ENCODE assay signal across 17 mouse cellular contexts in the genomic region with DNA sequence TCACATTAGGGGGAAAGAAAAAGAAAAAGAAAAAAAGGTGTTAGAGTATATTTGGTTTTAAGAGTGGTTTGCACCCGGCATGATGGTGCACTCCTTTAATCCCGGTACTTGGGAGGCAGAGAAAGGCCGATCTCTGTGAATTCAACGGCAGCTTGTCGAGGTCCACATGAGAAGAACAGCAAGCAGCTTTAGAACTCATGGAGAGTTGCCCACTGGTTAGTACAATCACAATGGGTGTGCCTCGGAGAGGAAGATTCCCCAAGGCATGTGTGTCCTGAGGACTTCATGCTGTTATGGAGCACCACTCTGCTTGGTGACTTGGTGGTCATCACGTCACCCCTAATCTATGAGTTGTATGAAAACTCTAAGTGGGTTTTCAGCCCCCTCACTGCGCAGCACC.
DNase-seq lines count a peak whose midpoint lies in the region; ATAC-seq and TF ChIP-seq lines count a peak whose summit lies in the region.
"Had no signal": no experiment of that assay in that cellular context is flagged by ENCODE, and none has a peak within 500 bp of the region (broad histone marks: within the 10 kb centered on the region; RNA-seq: fewer than 3 reads in every experiment).

No protein-coding gene starts in this region.

- no peak overlapping the region for H3K4me3 ChIP-seq in heart, embryonic 10.5 days
- H3K4me3 ChIP-seq in liver, adult 2 months (ENCODE audit: insufficient read depth, low read depth, low read length) = no peak overlapping the region
- H3K4me3 ChIP-seq in liver, embryonic 11.5 days (ENCODE audit: low read depth, low read length) = no peak overlapping the region
- H3K4me3 ChIP-seq: embryonic facial prominence, embryonic 10.5 days; embryonic facial prominence, embryonic 12.5 days; forebrain, embryonic 13.5 days; forebrain, embryonic 15.5 days had no signal

- WGBS in heart, embryonic 10.5 days = 86% methylated on average over 8 of the region's 8 CpGs
- 85% methylated on average over 8 of the region's 8 CpGs for WGBS in liver, adult 2 months
- 81% methylated on average over 8 of the region's 8 CpGs for WGBS in liver, embryonic 11.5 days

- ATAC-seq in liver, embryonic 11.5 days (replicated peaks; ENCODE audit: low FRiP score) = no peak
- ATAC-seq: forebrain, embryonic 13.5 days; forebrain, embryonic 15.5 days; forebrain, postnatal 0 days had no signal

- no peaks in the 10 kb centered on the region for H3K79me2 ChIP-seq in liver, adult 2 months (ENCODE audit: control insufficient read depth, insufficient read depth, low read length)

- peak; percentile 88 for DNase-seq in heart, adult 11 months
- no peak for DNase-seq in heart, embryonic 10.5 days (ENCODE audit: low spot score)
- DNase-seq in liver, adult 2 months (ENCODE audit: extremely low read depth, low read depth, low spot score) = no peak
- no peak for DNase-seq in liver, embryonic 11.5 days (ENCODE audit: low spot score)
- DNase-seq in skeletal muscle tissue, adult 2 months (ENCODE audit: low read depth, low spot score) = peak; percentile 60
- DNase-seq in adrenal gland, postnatal 36 days = no peak
- DNase-seq: adrenal gland, postnatal 25 days; cerebellum, adult 11 months; cerebellum, adult 2 months; cerebellum, adult 9-10 months; cerebellum, postnatal 10 days; cerebellum, postnatal 25 days; forebrain, postnatal 0 days had no signal

- no peaks in the 10 kb centered on the region for H3K9me3 ChIP-seq in heart, embryonic 10.5 days
- no peaks in the 10 kb centered on the region for H3K9me3 ChIP-seq in liver, embryonic 11.5 days (ENCODE audit: control insufficient read depth, low read length)
- H3K9me3 ChIP-seq: embryonic facial prominence, embryonic 10.5 days; embryonic facial prominence, embryonic 12.5 days; forebrain, embryonic 13.5 days; forebrain, embryonic 15.5 days had no signal

- H3K27ac ChIP-seq in heart, embryonic 10.5 days = no peak overlapping the region
- H3K27ac ChIP-seq in liver, adult 2 months (replicated peaks; ENCODE audit: insufficient read depth, low read depth, low read length) = peak overlapping the region; percentile 62
- H3K27ac ChIP-seq in liver, embryonic 11.5 days (ENCODE audit: low read depth, low read length) = no peak overlapping the region
- H3K27ac ChIP-seq: embryonic facial prominence, embryonic 10.5 days; embryonic facial prominence, embryonic 12.5 days; forebrain, embryonic 13.5 days; forebrain, embryonic 15.5 days had no signal

- H3K4me1 ChIP-seq in heart, embryonic 10.5 days = peaks cover 15% of the 10 kb centered on the region; the same call in 1 of the 2 replicates
- peaks cover 13% of the 10 kb centered on the region for H3K4me1 ChIP-seq in liver, adult 2 months (ENCODE audit: control insufficient read depth, insufficient read depth, low read length)
- no peaks in the 10 kb centered on the region for H3K4me1 ChIP-seq in liver, embryonic 11.5 days (replicated peaks; ENCODE audit: control insufficient read depth, insufficient read depth, low read length)
- H3K4me1 ChIP-seq: forebrain, embryonic 13.5 days had no signal

- H3K36me3 ChIP-seq in heart, embryonic 10.5 days = no peaks in the 10 kb centered on the region
- no peaks in the 10 kb centered on the region for H3K36me3 ChIP-seq in liver, adult 2 months (ENCODE audit: control insufficient read depth, insufficient read depth, low read length)
- no peaks in the 10 kb centered on the region for H3K36me3 ChIP-seq in liver, embryonic 11.5 days (ENCODE audit: control insufficient read depth, insufficient read depth, low read length)
- H3K36me3 ChIP-seq: embryonic facial prominence, embryonic 10.5 days; embryonic facial prominence, embryonic 12.5 days; forebrain, embryonic 15.5 days had no signal

- TF ChIP-seq POLR2A in liver, adult 2 months (IDR thresholded peaks at IDR 0.05; ENCODE audit: extremely low read depth, insufficient read depth, low read length) = no peak

- H3K27me3 ChIP-seq in heart, embryonic 10.5 days (ENCODE audit: insufficient read depth, poor library complexity, severe bottlenecking) = no peaks in the 10 kb centered on the region
- no peaks in the 10 kb centered on the region for H3K27me3 ChIP-seq in liver, adult 2 months (ENCODE audit: control insufficient read depth, insufficient read depth, low read length)
- H3K27me3 ChIP-seq in liver, embryonic 11.5 days (replicated peaks; ENCODE audit: control insufficient read depth, insufficient read depth, low read length) = no peaks in the 10 kb centered on the region
- H3K27me3 ChIP-seq: embryonic facial prominence, embryonic 12.5 days; forebrain, embryonic 13.5 days; forebrain, embryonic 15.5 days had no signal

- no peak overlapping the region for H3K9ac ChIP-seq in liver, adult 2 months (ENCODE audit: low read depth, low read length)
- H3K9ac ChIP-seq in liver, embryonic 11.5 days (ENCODE audit: low read depth, low read length) = no peak overlapping the region
- H3K9ac ChIP-seq: embryonic facial prominence, embryonic 12.5 days; forebrain, embryonic 13.5 days; forebrain, embryonic 15.5 days; forebrain, postnatal 0 days had no signal

- TF ChIP-seq CTCF in liver, adult 2 months (IDR thresholded peaks at IDR 0.05; ENCODE audit: low read depth, low read length) = no peak

- H3K4me2 ChIP-seq in liver, embryonic 11.5 days = no peak overlapping the region
- H3K4me2 ChIP-seq: embryonic facial prominence, embryonic 12.5 days; forebrain, embryonic 13.5 days; forebrain, embryonic 15.5 days had no signal

Comparison
In these comparisons a context has a peak if more than half of its experiments do, and no peak if none do; other contexts are left out.
1. DNase-seq: peak in heart, adult 11 months (single experiment) and skeletal muscle tissue, adult 2 months (single experiment); none in heart, embryonic 10.5 days (single experiment), liver, adult 2 months (single experiment), liver, embryonic 11.5 days (single experiment) and adrenal gland, postnatal 36 days (0 of 2).